Mouse (Mus musculus) cortical plate, adult 2 months (tissue): ENCODE results near the gene Il12rb2. TPM values are rescaled to one million over a fixed set of nuclear protein-coding genes. Genes with fewer than 3 reads are reported as not detected.

Experiments
- H3K27ac ChIP-seq: fragments of 200-500 bp; 2 replicates; pipeline ENCODE4 v1.5.1; 2012; ENCODE audit warnings: low read length, control low read depth, inconsistent platforms; ENCODE audit not compliant: insufficient read depth
- H3K4me1 ChIP-seq: fragments of 200-500 bp; 2 replicates; pipeline ENCODE4 v1.6.1; 2011; ENCODE audit warnings: low read length; ENCODE audit not compliant: control insufficient read depth, insufficient read depth
- H3K4me3 ChIP-seq: fragments of 200-500 bp; 2 replicates; pipeline ENCODE4 v1.5.1; 2011; ENCODE audit warnings: mild to moderate bottlenecking, low read length, control low read depth; ENCODE audit not compliant: insufficient read depth
- CTCF ChIP-seq: fragments of 200-500 bp; IDR thresholded peaks from 2 replicates; pipeline ENCODE4 v1.5.1; 2011; ENCODE audit warnings: mild to moderate bottlenecking, control low read depth, low read length; ENCODE audit not compliant: insufficient read depth; ENCODE audit errors: extremely low read depth
- POLR2A ChIP-seq: fragments of 200-500 bp; IDR thresholded peaks from 2 replicates; pipeline ENCODE4 v1.6.1; 2011; ENCODE audit warnings: mild to moderate bottlenecking, low read length, control low read depth; ENCODE audit not compliant: insufficient read depth; ENCODE audit errors: extremely low read depth
- polyA plus RNA-seq: library from polyadenylated mRNA; depleted of rRNA; stranded (reverse); fragments of >200 nt; gene quantifications from 2 replicates; pipeline ENCODE4 v1.2.3, GENCODE M21; 2012

The Il12rb2 gene
- polyA plus RNA-seq, 1 experiment = 0.23 TPM

- Histone ChIP-seq H3K4me1 (no peaks in the 10 kb centered on the region), H3K27ac (no peak overlapping the region), H3K4me3 (no peak overlapping the region)
- TF ChIP-seq CTCF (no peak), POLR2A (no peak)
Measured at GRCm38 (mm10) chr6:67323788-67324187, 52.2 kb downstream of the Il12rb2 start.

DNA sequence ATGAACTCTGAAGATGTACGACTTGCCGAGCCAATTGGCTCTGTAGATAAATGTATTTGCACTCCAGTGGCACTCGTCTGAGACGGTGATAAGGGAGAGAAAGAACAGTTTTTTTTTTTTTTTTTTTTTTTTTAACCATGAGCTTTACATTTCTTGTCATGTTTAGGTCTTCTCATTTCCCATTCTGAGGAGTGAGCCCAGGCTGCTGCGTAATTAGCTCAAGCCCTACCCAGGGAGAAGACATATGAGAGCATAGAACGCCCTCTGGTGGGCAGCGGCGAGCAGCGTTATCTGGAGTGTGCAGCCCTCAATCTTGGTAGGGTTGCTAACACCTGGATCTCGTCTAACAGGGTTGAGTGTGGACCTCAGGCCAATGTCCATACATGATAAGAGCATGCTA lies 57.5 kb downstream of the Il12rb2 start:
- no peak overlapping the region for H3K4me3 ChIP-seq
- TF ChIP-seq POLR2A (no peak), CTCF (peak; percentile 79)
- H3K27ac ChIP-seq = no peak overlapping the region
- no peaks in the 10 kb centered on the region; the same call in 1 of the 2 replicates for H3K4me1 ChIP-seq

DNA sequence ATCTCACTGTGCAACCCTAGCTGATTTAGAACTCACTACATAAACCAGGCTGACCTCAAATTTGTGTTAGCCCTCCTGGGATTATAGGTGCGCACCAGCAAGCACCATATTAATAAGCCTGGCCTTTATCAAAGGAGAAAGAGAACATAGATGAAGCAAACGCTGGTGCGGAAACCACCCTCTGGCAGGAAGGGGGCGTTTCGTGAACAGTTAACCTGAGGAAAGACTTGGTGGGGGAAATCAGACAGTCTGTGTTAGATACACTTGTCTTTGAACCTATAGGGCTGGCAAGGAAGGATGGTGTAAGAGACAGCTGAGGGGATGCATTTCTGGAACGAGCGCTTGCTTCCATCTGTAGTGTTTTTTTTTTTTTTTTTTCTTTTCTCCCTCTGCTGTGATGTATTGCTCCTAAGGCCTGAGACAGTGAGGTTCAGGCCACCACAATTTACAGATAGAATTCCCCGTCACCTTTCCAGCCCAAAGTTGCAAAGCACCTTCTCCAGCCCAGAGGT lies 58.1 kb downstream of the Il12rb2 start:
- Histone ChIP-seq H3K27ac (no peak overlapping the region), H3K4me1 (no peaks in the 10 kb centered on the region; the same call in 1 of the 2 replicates), H3K4me3 (no peak overlapping the region)
- no peak for TF ChIP-seq CTCF
- TF ChIP-seq POLR2A = no peak

DNA sequence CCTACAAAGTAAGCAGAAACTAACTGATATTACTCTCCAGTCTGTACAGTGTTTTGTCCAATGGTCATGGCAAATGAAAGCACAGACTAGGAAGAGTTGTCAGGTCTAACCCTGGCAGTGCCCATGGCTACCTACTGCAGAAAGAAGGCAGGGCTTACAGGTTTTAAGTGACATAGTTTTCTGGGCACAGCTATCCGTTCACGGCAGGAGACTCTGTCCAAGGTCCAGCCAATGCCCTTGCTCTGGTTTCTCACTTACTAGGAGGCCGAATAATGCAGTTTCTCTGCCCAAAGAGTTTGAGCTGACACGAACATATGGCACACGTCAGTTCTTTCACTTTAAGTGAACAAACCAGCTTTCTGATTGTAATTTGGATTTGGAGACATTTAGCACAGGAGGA lies 58.9 kb downstream of the Il12rb2 start:
- H3K4me1 ChIP-seq = no peaks in the 10 kb centered on the region; the same call in 1 of the 2 replicates
- H3K27ac ChIP-seq = no peak overlapping the region
- H3K4me3 ChIP-seq = no peak overlapping the region
- no peak for TF ChIP-seq CTCF
- no peak for TF ChIP-seq POLR2A

DNA sequence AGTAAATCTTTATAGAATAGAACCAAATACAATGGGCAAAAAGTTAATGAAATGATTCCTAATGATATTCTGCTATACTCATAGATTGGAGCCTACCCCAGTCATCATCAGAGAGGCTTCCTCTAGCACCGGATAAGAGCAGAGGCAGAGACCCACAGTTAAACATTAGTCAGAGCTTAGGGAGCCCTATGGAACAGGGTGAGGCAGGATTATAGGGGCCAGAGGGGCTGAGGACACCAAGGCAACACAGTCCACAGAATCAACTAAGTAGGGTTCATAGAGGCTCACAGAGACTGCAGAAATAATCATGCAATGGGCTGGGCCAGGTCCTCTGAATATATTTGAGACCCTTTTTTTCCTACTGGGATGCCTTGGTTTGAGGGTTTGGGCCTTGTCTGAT lies 61.3 kb downstream of the Il12rb2 start:
- Histone ChIP-seq H3K27ac (no peak overlapping the region), H3K4me1 (no peaks in the 10 kb centered on the region; the same call in 1 of the 2 replicates), H3K4me3 (no peak overlapping the region)
- TF ChIP-seq CTCF (no peak), POLR2A (no peak)

- TF ChIP-seq POLR2A (no peak), CTCF (no peak)
- H3K4me1 ChIP-seq = no peaks in the 10 kb centered on the region; the same call in 1 of the 2 replicates
- H3K27ac ChIP-seq = no peak overlapping the region
- no peak overlapping the region for H3K4me3 ChIP-seq
Measured at GRCm38 (mm10) chr6:67309752-67310151, 66.2 kb downstream of the Il12rb2 start.

GRCm38 (mm10) chr6:67308994-67309393 lies 67.0 kb downstream of the Il12rb2 start:
- Histone ChIP-seq H3K27ac (no peak overlapping the region), H3K4me3 (no peak overlapping the region), H3K4me1 (no peaks in the 10 kb centered on the region; the same call in 1 of the 2 replicates)
- TF ChIP-seq CTCF (no peak), POLR2A (no peak)

DNA sequence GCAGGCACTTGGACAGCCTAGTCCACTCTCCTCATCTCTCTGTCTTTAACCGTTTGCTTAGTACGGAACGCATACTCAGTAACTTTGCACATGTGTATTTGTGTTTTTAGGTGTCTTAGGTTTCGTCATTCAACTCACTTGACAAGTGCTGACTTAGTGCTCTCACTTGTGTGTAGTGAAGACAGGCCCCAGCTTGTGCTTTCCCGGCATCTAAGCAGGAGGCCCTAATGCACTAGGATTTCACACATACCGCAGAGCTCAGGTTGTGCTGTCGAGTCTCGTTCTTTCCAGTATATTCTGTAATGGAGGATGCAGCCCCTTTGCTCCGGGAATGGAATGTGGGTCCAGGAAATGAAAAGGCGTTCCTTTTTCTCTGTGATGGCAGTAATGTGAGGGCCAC lies 72.8 kb downstream of the Il12rb2 start:
- no peak overlapping the region for H3K4me3 ChIP-seq
- H3K4me1 ChIP-seq = peaks cover 10% of the 10 kb centered on the region
- no peak for TF ChIP-seq CTCF
- TF ChIP-seq POLR2A = no peak
- no peak overlapping the region for H3K27ac ChIP-seq

DNA sequence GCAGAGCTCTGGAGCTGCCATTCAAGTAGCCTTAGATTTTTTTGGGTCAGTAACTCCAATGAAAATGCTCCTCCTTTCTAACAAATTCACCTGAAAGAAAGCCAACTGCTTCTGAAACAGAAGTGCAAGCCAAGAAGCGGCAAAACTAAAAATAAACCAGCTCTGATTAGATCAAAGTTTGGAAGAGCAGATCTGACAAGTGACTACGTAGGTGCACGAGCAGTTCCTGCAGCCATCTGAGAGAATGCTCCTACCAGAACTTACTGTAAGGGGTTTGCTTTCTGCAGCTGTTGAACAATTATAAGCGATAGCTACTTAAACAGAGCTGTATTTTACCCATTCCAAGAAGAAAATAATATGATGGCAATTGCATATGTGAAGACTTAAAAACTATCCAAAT lies 73.5 kb downstream of the Il12rb2 start:
- Histone ChIP-seq H3K4me1 (peaks cover 10% of the 10 kb centered on the region), H3K27ac (no peak overlapping the region), H3K4me3 (no peak overlapping the region)
- TF ChIP-seq CTCF (no peak), POLR2A (no peak)

DNA sequence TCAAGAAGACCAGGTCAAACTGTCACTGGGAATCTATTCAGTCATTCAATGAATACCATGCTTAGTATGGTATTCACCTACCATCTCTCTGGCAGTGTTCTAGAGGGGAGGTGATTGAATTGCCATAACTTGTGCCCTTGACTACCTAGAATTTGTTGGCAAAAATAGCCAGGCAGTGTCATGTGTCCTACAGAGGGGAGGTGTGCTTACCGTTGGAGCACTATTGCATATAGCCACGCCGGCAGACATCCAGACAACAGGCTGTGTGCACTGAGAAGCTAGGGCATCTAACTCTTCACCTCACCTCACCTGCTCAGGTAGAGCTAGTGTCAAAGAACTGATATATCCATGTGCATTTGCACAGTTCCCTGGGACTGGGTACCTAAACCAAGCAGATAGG lies 74.8 kb downstream of the Il12rb2 start:
- Histone ChIP-seq H3K4me1 (peaks cover 10% of the 10 kb centered on the region), H3K4me3 (no peak overlapping the region), H3K27ac (peak overlapping the region; percentile 5; the same call in 1 of the 2 replicates)
- TF ChIP-seq CTCF (no peak), POLR2A (no peak)

DNA sequence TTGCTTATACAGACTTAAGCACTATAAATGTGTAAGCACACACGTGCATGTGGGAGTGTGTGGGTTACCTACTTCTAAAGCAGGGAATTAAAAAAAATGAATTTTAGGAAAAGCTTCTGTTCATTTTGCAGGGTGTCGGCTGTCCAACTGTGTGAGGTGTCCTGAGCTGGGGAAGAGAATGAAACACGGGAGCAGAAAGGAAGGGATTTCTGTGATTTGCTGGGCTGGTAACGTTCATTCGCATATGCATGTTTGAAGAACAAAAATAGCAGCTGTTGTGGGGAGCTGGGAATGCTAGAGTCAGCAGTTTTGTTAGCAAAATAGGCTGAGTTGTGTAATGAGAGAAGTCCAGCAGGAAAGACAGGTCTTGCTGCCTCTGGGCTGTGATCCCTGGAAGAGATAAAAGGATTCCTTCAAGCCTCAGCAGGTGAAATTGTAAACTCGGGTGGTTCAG lies 75.3 kb downstream of the Il12rb2 start:
- Histone ChIP-seq H3K4me3 (no peak overlapping the region), H3K27ac (peak overlapping the region; percentile 5; the same call in 1 of the 2 replicates), H3K4me1 (peaks cover 10% of the 10 kb centered on the region)
- TF ChIP-seq CTCF (no peak), POLR2A (no peak)
